Comparison of ENCODE assay signal across 20 mouse cellular contexts in the genomic region with DNA sequence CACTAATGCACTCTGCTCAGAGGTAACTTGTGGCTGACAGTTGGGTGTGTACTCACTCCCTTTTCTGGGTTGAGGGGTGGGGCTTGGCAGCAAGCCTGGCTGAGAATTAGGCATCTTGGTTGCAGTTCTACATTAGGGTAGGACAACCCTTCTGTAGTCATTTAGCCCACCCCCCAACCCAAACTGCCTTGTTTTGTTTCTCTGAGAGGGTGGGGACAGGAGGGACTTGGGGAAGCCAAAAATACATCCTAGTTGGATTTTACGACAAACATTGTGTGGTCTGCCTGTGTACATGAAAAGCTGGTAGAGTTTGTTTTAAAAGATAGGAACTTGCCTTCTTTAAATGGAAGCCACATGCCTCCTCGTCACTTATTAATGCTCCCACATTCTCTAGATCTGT.
"Had no signal": no experiment of that assay in that cellular context is flagged by ENCODE, and none has a peak within 500 bp of the region (broad histone marks: within the 10 kb centered on the region; RNA-seq: fewer than 3 reads in every experiment).

No protein-coding gene starts in this region.

- H3K4me1 ChIP-seq: midbrain, embryonic 10.5 days; midbrain, embryonic 12.5 days; neural tube, embryonic 13.5 days; neural tube, embryonic 15.5 days; stomach, embryonic 15.5 days had no signal

- H3K27me3 ChIP-seq: midbrain, embryonic 12.5 days; neural tube, embryonic 13.5 days; neural tube, embryonic 15.5 days; stomach, embryonic 15.5 days had no signal

- H3K36me3 ChIP-seq: midbrain, embryonic 10.5 days; midbrain, embryonic 12.5 days; neural tube, embryonic 13.5 days; neural tube, embryonic 15.5 days; stomach, embryonic 15.5 days had no signal

- H3K4me3 ChIP-seq: midbrain, embryonic 10.5 days; midbrain, embryonic 12.5 days; myocyte; neural tube, embryonic 13.5 days; neural tube, embryonic 15.5 days; stomach, embryonic 15.5 days had no signal

- DNase-seq: lung, adult 18-20 months; lung, embryonic 14.5 days; lung, postnatal 14 days; lung, postnatal 4 days; midbrain, embryonic 14.5 days; right cerebral cortex, adult 18-20 months; right cerebral cortex, postnatal 25 days; right cerebral cortex, postnatal 4 days; spleen, adult 18-20 months; thymus, adult 2 months; thymus, postnatal 25 days; thymus, postnatal 4 days had no signal

- ATAC-seq: midbrain, embryonic 16.5 days had no signal

- H3K9ac ChIP-seq: lung, embryonic 14.5 days; midbrain, embryonic 12.5 days; neural tube, embryonic 13.5 days; neural tube, embryonic 15.5 days; stomach, embryonic 15.5 days had no signal

- H3K9me3 ChIP-seq: midbrain, embryonic 10.5 days; midbrain, embryonic 12.5 days; neural tube, embryonic 13.5 days; neural tube, embryonic 15.5 days; stomach, embryonic 15.5 days had no signal

- H3K4me2 ChIP-seq: lung, embryonic 14.5 days; midbrain, embryonic 12.5 days; neural tube, embryonic 13.5 days; neural tube, embryonic 15.5 days; stomach, embryonic 15.5 days had no signal

- H3K27ac ChIP-seq: midbrain, embryonic 10.5 days; midbrain, embryonic 12.5 days; neural tube, embryonic 13.5 days; neural tube, embryonic 15.5 days; stomach, embryonic 15.5 days; stomach, postnatal 0 days had no signal
